Mouse (Mus musculus) megakaryocyte, embryonic 14.5 days (primary cell): Measurements from ENCODE around the gene B3glct. TPM values are rescaled to one million over a fixed set of nuclear protein-coding genes. Genes with fewer than 3 reads are reported as not detected.

ENCODE experiments used
- H3K27me3 ChIP-seq: replicated peaks from 2 replicates; pipeline ENCODE3; 2012; ENCODE audit warnings: inconsistent platforms
- H3K36me3 ChIP-seq: replicated peaks from 2 replicates; pipeline ENCODE3; 2012; ENCODE audit warnings: low read length, inconsistent platforms, mixed read lengths
- H3K4me1 ChIP-seq: 2 replicates; pipeline ENCODE4 v1.6.1; 2012; ENCODE audit warnings: inconsistent platforms
- H3K4me3 ChIP-seq: replicated peaks from 2 replicates; pipeline ENCODE3; 2012; ENCODE audit warnings: moderate library complexity, mild to moderate bottlenecking, inconsistent platforms
- H3K9me3 ChIP-seq: 2 replicates; pipeline ENCODE4 v1.6.1; 2012; ENCODE audit warnings: inconsistent platforms
- FLI1 ChIP-seq: IDR thresholded peaks from 2 replicates; pipeline ENCODE4 v1.6.1; 2012; ENCODE audit warnings: low read length, inconsistent platforms, mixed read lengths
- GATA1 ChIP-seq: IDR thresholded peaks from 3 replicates; pipeline ENCODE4 v1.6.1; 2012; ENCODE audit warnings: mixed read lengths, low read length, inconsistent platforms, borderline replicate concordance
- polyA plus RNA-seq: library from polyadenylated mRNA; stranded (reverse); fragments of >175 nt; gene quantifications from 2 replicates; pipeline ENCODE4 v1.2.3, GENCODE M21; 2012; ENCODE audit warnings: low replicate concordance; ENCODE audit not compliant: insufficient read depth

The B3glct gene
- polyA plus RNA-seq, 1 experiment, result 2.1 TPM

DNA sequence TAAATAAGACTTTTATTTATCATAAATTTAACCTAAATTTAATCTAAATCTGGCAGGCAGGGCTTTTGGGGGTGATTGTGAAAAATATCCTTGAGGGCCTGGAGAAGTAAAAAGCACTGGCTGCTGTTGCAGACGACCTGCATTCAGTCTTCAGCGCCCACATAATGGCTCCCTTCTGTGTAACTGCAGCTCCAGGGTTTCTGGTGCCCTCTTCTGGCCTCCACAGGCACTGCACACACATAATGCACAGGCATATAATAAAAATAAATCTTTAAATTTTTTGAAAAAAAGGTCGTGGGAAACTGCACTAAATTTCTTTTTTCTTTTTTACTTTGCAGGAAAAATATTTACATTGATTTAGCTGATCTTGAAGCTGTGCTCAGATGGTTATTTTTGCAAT lies 62.7 kb downstream of the B3glct start:
- Histone ChIP-seq H3K9me3 (peaks cover 35% of the 10 kb centered on the region), H3K4me3 (no peak overlapping the region), H3K27me3 (no peaks in the 10 kb centered on the region), H3K4me1 (no peaks in the 10 kb centered on the region; the same call in 1 of the 2 replicates), H3K36me3 (no peaks in the 10 kb centered on the region)
- TF ChIP-seq FLI1, result no peak
- no peak for TF ChIP-seq GATA1

- H3K4me1 ChIP-seq, result no peaks in the 10 kb centered on the region; the same call in 1 of the 2 replicates
- H3K36me3 ChIP-seq, result no peaks in the 10 kb centered on the region
- H3K4me3 ChIP-seq, result no peak overlapping the region
- TF ChIP-seq FLI1 (no peak), GATA1 (no peak)
- no peaks in the 10 kb centered on the region for H3K27me3 ChIP-seq
- peaks cover 41% of the 10 kb centered on the region for H3K9me3 ChIP-seq
These were observed 64.3 kb downstream of the B3glct start for GRCm38 (mm10) chr5:149742286-149742685.

GRCm38 (mm10) chr5:149745079-149745478 lies 67.0 kb downstream of the B3glct start:
- TF ChIP-seq GATA1, result no peak
- TF ChIP-seq FLI1, result no peak
- H3K27me3 ChIP-seq, result no peaks in the 10 kb centered on the region
- no peaks in the 10 kb centered on the region for H3K4me1 ChIP-seq
- H3K9me3 ChIP-seq, result peaks cover 41% of the 10 kb centered on the region
- no peak overlapping the region for H3K4me3 ChIP-seq
- no peaks in the 10 kb centered on the region for H3K36me3 ChIP-seq

DNA sequence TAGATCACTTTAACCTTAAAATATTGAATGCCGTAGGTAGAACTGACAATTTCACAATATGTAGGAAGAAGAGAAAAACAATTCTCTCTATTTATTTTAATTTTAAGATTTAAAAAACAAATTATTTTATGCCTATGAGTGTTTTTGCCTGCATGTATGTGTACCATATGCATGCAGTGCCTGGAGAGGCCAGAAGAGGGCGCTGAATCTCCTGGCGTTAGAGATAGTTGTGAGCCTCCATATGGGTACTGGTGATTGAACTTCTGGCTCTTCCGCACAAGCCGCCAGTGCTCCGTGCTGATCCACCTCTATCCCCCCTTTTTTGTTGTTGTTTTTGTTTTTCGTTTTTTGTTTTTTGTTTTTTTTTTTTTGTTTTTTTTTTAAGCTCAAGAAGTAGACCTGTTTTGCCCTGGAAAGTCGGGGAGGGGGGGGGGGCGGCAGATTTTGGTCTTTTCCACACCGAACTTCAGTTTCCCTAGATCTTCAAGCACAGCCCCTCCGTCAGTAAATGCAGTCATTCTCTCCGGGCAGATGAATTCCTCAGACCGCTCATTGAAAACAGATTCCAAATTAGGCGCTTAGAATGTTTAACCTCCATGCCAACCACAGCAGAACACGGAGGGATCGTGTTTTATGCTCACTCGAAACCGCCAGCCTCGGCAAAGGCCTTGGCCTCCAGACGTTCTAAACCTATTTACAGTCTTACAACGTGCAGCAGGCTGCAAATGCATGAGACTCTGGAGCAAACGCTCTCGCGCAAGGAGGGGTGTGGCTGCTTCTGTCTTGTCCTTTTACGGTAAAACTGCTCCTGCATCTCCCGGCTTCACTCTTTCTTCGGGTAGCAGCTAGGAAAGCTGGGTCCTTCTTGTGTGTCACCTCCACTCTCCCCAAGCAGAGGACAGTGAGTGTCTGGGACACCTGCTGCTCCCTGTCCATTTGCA lies 70.9 kb downstream of the B3glct start:
- TF ChIP-seq FLI1, result no peak
- no peak for TF ChIP-seq GATA1
- Histone ChIP-seq H3K9me3 (peaks cover 43% of the 10 kb centered on the region), H3K27me3 (no peaks in the 10 kb centered on the region), H3K36me3 (no peaks in the 10 kb centered on the region), H3K4me1 (no peaks in the 10 kb centered on the region), H3K4me3 (no peak overlapping the region)

DNA sequence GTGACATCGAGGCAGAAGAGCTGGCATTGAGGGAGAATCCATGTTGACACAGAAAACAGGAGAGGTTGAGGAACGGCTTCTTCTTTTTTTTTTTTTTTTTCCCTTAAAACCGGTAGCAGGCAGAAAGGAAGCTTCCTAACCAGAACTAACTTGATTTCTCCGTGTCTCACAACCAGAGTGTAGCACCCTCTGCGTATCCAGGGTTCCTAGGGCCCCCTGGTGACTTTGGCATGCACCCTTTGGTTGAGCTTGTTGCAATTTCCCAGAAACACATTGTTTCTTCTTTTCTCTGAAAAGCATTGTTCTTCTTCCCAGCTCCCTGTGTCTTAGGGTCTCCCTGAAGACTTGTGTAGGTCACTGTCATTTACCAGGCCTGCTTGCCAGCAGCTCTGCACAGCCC lies 73.8 kb downstream of the B3glct start:
- TF ChIP-seq GATA1, result no peak
- no peak for TF ChIP-seq FLI1
- Histone ChIP-seq H3K4me3 (no peak overlapping the region), H3K27me3 (no peaks in the 10 kb centered on the region), H3K4me1 (no peaks in the 10 kb centered on the region), H3K36me3 (no peaks in the 10 kb centered on the region), H3K9me3 (peaks cover 31% of the 10 kb centered on the region)

DNA sequence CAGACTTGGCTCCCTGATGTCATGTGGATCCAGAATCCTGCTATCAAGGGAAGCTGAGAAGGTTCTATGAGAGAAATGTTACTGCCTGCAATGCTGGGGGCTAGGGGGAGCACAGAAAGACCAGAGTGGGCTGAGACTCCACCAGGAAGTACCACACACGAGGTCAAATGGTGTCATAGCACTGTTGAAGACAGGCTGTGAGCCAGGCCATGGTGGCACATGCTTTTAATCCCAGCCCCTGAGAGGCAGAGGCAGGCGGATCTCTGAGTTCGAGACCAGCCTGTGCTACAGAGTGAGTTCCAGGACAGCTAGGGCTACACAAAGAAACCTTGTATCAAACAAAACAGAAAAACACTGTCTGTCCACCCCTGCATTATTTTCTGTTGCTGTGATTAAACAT lies 75.0 kb downstream of the B3glct start:
- Histone ChIP-seq H3K4me1 (no peaks in the 10 kb centered on the region), H3K27me3 (no peaks in the 10 kb centered on the region), H3K36me3 (no peaks in the 10 kb centered on the region), H3K9me3 (peaks cover 38% of the 10 kb centered on the region), H3K4me3 (no peak overlapping the region)
- TF ChIP-seq GATA1, result no peak
- TF ChIP-seq FLI1, result no peak

GRCm38 (mm10) chr5:149767116-149767515 lies 89.1 kb downstream of the B3glct start:
- Histone ChIP-seq H3K27me3 (no peaks in the 10 kb centered on the region), H3K4me3 (no peak overlapping the region), H3K36me3 (no peaks in the 10 kb centered on the region), H3K4me1 (no peaks in the 10 kb centered on the region), H3K9me3 (peaks cover 22% of the 10 kb centered on the region; the same call in 1 of the 2 replicates)
- TF ChIP-seq GATA1 (no peak), FLI1 (no peak)

- Histone ChIP-seq H3K27me3 (no peaks in the 10 kb centered on the region), H3K4me1 (no peaks in the 10 kb centered on the region), H3K4me3 (no peak overlapping the region), H3K9me3 (peaks cover 22% of the 10 kb centered on the region; the same call in 1 of the 2 replicates), H3K36me3 (no peaks in the 10 kb centered on the region)
- TF ChIP-seq FLI1 (no peak), GATA1 (no peak)
These were observed 89.7 kb downstream of the B3glct start for GRCm38 (mm10) chr5:149767651-149768301.

DNA sequence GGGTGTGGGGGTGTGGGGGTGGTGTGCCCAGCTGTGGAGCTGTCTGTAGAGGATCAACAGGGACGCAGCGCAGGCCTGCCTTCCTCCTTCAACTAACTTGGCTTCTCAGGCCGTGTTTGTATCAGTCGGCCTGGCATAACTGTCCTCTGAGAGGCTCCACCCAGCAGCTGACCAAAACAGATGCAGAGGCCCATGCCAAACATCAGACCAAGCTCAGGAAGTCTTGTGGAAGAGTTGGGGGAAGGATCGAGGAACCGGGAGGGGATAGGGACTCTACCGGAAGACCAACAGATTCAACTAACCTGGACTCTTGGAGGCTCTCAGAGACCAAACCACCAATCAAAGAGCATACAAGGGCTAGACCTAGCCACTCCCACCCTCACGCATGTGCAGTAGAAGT lies 91.6 kb downstream of the B3glct start:
- H3K9me3 ChIP-seq, result peaks cover 15% of the 10 kb centered on the region; the same call in 1 of the 2 replicates
- no peaks in the 10 kb centered on the region for H3K27me3 ChIP-seq
- H3K4me3 ChIP-seq, result no peak overlapping the region
- no peak for TF ChIP-seq FLI1
- TF ChIP-seq GATA1, result no peak
- no peaks in the 10 kb centered on the region for H3K4me1 ChIP-seq
- no peaks in the 10 kb centered on the region for H3K36me3 ChIP-seq

GRCm38 (mm10) chr5:149776038-149776437 lies 98.0 kb downstream of the B3glct start:
- no peaks in the 10 kb centered on the region for H3K27me3 ChIP-seq
- no peaks in the 10 kb centered on the region for H3K36me3 ChIP-seq
- H3K4me1 ChIP-seq, result no peaks in the 10 kb centered on the region
- TF ChIP-seq GATA1, result no peak
- no peak for TF ChIP-seq FLI1
- no peak overlapping the region for H3K4me3 ChIP-seq
- H3K9me3 ChIP-seq, result peaks cover 30% of the 10 kb centered on the region
